Mouse (Mus musculus): ENCODE measurements around the gene Lacc1. TPM values are rescaled to one million over a fixed set of nuclear protein-coding genes. Genes with fewer than 3 reads are reported as not detected.
"Not testable (repeated sequence)": the region's sequence is repeated elsewhere in the genome, so short reads cannot be mapped to it uniquely, and the experiment has no call there.

Lacc1 gene
- polyA plus RNA-seq, 1 experiment from 2014 or later: 7.1 TPM

DNA sequence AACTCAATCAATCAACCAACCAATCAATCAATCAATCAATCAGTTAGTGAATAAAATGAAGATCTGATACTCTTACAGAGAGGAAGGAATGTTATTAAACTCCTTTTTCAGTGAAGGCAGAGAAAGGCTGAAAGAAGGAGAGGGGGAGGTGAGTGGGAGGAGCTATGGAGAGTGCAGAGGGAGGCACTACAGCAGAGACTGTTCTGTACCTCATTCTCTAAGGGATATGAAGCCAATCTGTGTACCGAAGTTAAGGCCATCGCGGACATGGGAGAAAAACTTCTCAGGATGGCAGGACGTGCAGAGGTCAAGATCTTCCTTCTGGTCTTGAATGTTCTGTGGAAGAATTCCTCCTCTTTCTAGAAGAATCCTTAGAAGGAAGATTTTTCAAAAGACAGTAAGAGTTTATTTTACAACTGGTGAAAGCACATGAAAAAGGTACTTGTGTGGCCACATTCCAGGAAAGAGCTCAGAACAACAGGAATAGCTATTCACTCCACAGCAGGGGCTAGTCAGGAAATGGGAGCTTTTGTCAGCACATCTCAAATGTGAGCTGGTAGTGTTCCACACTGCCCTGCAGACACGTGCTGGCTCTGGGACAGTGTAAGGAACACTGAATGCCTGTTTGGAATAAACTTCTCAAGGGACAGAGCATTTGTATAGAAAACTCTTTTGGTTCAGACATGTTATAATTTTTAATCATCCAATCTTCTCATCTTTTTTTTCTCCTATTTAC is 7.2 kb downstream of the Lacc1 start:
- H3K9me3 ChIP-seq (replicated peaks): no peaks in the 10 kb centered on the region
- WGBS (ENCODE audit: insufficient replicate concordance): 65% methylated on average over 5 of the region's 5 CpGs
- H3K4me2 ChIP-seq: no peak overlapping the region

GRCm38 (mm10) chr14:77024499-77024898 is 12.2 kb downstream of the Lacc1 start:
- Histone ChIP-seq H3K4me1 (no peaks in the 10 kb centered on the region), H3K9ac (no peak overlapping the region), H3K36me3 (no peaks in the 10 kb centered on the region), H3K27me3 (replicated peaks) (no peaks in the 10 kb centered on the region), H3K27ac (no peak overlapping the region), H3K4me2 (no peak overlapping the region), H3K9me3 (replicated peaks) (no peaks in the 10 kb centered on the region), H3K4me3 (no peak overlapping the region)
- WGBS (ENCODE audit: insufficient replicate concordance): 65% methylated on average over 3 of the region's 3 CpGs
- no peak for ATAC-seq

More for the DNA sequence above, 7.2 kb downstream of the Lacc1 start:
- H3K27ac ChIP-seq: no peak overlapping the region
- peaks cover 11% of the 10 kb centered on the region; the same call in 1 of the 2 replicates for H3K36me3 ChIP-seq
- no peaks in the 10 kb centered on the region for H3K27me3 ChIP-seq (replicated peaks)
- no peak for ATAC-seq
- H3K4me3 ChIP-seq: no peak overlapping the region
- H3K9ac ChIP-seq: no peak overlapping the region
- peaks cover 4% of the 10 kb centered on the region; the same call in 1 of the 2 replicates for H3K4me1 ChIP-seq

DNA sequence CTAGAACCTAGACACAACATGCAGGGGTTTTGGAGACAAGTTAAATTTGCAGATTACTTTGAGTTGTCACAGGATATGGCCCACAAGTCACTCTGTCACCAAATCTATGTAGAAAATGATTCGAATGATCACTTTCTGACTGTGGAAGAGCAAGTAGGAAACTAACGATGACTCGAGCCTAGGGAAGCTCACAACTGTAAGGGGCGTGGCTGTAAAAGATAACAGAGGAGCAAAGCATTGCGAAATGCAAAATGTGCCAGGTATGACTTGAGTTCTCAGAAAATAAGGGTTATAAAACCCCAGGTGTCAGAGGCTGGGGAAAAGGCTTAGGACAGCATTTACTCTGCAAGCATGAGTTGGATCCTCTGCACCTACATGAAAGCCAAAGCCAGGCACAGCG is 19.5 kb downstream of the Lacc1 start:
- no peaks in the 10 kb centered on the region for H3K9me3 ChIP-seq (replicated peaks)
- no peak overlapping the region for H3K9ac ChIP-seq
- no peaks in the 10 kb centered on the region for H3K36me3 ChIP-seq
- H3K27me3 ChIP-seq (replicated peaks): no peaks in the 10 kb centered on the region
- ATAC-seq: no peak
- H3K4me3 ChIP-seq: no peak overlapping the region
- peaks cover 13% of the 10 kb centered on the region; the same call in 1 of the 2 replicates for H3K4me1 ChIP-seq
- WGBS (ENCODE audit: insufficient replicate concordance): 45% methylated on average over 6 of the region's 6 CpGs
- H3K4me2 ChIP-seq: peak overlapping the region; percentile 43
- H3K27ac ChIP-seq: no peak overlapping the region

- H3K4me2 ChIP-seq: peak overlapping the region; percentile 43
- not testable (repeated sequence) for ATAC-seq
Measured at GRCm38 (mm10) chr14:77016783-77017182, 19.9 kb downstream of the Lacc1 start.

DNA sequence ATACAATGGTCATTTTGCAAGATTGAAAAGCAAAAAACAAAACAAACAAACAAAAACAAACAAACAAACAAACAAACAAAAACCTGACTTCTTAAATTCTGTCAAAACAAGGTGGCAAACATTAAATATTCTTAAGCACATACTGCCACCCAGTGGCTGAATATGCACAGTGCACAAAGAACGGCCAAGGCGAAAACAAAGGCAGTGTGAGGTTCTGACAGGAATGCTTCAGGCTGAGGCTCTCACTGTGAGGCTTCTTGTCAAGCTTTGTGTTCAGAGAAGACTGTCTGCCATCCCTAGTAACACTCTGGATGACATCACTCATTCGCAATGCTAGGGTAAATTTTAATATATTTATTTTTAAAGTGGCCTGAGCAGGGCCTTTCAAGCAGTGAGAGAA is 24.9 kb downstream of the Lacc1 start:
- ATAC-seq: no peak
- Histone ChIP-seq H3K4me3 (no peak overlapping the region), H3K27me3 (replicated peaks) (no peaks in the 10 kb centered on the region), H3K4me2 (no peak overlapping the region), H3K4me1 (peaks cover 5% of the 10 kb centered on the region; the same call in 1 of the 2 replicates), H3K36me3 (no peaks in the 10 kb centered on the region), H3K27ac (no peak overlapping the region), H3K9ac (no peak overlapping the region), H3K9me3 (replicated peaks) (no peaks in the 10 kb centered on the region)
- 4% methylated on average over 3 of the region's 3 CpGs for WGBS (ENCODE audit: insufficient replicate concordance)

More at GRCm38 (mm10) chr14:77016783-77017182, 19.9 kb downstream of the Lacc1 start:
- H3K27me3 ChIP-seq (replicated peaks); H3K27ac ChIP-seq; H3K4me3 ChIP-seq; H3K9me3 ChIP-seq (replicated peaks); H3K36me3 ChIP-seq; H3K9ac ChIP-seq: not testable (repeated sequence)
- WGBS (ENCODE audit: insufficient replicate concordance): 40% methylated on average over 12 of the region's 12 CpGs
- peaks cover 13% of the 10 kb centered on the region; the same call in 1 of the 2 replicates for H3K4me1 ChIP-seq

DNA sequence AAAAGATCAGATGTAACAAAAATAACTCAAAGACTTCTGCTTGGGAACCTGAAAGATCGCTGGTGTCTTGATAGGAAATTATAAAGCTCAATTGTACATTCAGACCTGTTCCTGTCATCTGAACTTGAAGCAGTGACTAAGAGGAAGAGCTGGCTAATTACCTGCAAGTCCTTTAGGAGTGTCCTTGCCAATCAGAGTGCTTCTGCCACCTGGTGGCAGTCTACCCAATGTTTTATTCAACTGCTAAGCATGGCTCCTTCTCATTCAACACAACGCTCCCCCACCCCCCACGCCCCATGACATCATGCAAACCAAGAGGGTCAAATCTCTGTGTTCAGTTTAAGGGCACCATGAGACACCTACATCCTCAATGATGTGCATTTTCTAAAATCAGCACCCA is 28.5 kb downstream of the Lacc1 start:
- Histone ChIP-seq H3K9ac (no peak overlapping the region), H3K27ac (no peak overlapping the region), H3K27me3 (replicated peaks) (no peaks in the 10 kb centered on the region), H3K4me2 (no peak overlapping the region), H3K9me3 (replicated peaks) (no peaks in the 10 kb centered on the region), H3K36me3 (no peaks in the 10 kb centered on the region), H3K4me1 (no peaks in the 10 kb centered on the region), H3K4me3 (no peak overlapping the region)
- no peak for ATAC-seq
- 14% methylated on average over 3 of the region's 3 CpGs for WGBS (ENCODE audit: insufficient replicate concordance)

DNA sequence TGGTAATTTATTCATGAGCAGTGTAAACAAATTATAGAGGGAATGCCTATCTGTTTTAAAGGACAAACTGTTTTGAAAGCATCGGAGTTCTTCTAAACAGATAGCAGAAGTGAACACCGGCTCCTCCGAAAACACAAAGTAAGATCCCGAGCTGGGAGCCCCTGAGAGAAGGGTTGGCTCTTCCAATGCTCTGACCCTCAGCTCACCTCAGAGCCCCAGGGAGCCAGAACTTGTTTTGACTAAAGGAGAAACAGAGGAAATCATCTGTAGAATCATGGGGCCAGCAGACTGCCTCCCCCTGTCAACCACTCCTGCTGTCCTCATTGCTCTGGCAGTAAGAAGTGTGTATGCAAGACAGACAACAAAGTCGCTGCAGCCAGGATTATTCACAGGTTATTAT is 31.1 kb downstream of the Lacc1 start:
- ATAC-seq: no peak
- no peak overlapping the region for H3K4me3 ChIP-seq
- H3K9ac ChIP-seq: no peak overlapping the region
- H3K36me3 ChIP-seq: no peaks in the 10 kb centered on the region
- H3K27ac ChIP-seq: no peak overlapping the region
- 75% methylated on average over 5 of the region's 5 CpGs for WGBS (ENCODE audit: insufficient replicate concordance)
- H3K27me3 ChIP-seq (replicated peaks): no peaks in the 10 kb centered on the region
- no peaks in the 10 kb centered on the region for H3K4me1 ChIP-seq
- no peaks in the 10 kb centered on the region for H3K9me3 ChIP-seq (replicated peaks)
- H3K4me2 ChIP-seq: no peak overlapping the region

GRCm38 (mm10) chr14:77004740-77005139 is 32.0 kb downstream of the Lacc1 start:
- no peaks in the 10 kb centered on the region for H3K36me3 ChIP-seq
- WGBS (ENCODE audit: insufficient replicate concordance): 63% methylated on average over 8 of the region's 8 CpGs
- no peak for ATAC-seq

DNA sequence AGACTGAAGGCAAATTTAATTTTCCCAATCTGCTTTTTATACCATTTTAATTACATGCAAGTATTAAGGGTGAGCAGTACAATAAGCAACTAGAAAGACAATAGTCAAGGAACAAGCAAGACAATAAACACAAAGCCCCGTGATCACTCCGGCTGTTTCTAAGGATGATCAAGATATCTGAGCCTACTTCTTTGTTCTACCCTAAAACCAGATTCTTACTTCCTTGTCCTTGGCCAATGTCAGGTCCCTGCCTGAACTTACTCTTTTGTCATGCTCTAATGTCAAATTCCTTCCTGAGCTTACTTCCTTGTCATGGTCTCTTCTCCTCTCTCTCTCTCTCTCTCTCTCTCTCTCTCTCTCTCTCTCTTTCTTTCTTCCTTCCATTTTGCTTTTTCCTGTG is 46.4 kb downstream of the Lacc1 start:
- not testable (repeated sequence) for ATAC-seq; H3K9ac ChIP-seq; H3K27me3 ChIP-seq (replicated peaks); H3K9me3 ChIP-seq (replicated peaks); H3K4me2 ChIP-seq; H3K4me1 ChIP-seq; H3K36me3 ChIP-seq; H3K4me3 ChIP-seq; H3K27ac ChIP-seq
- 56% methylated on average over 2 of the region's 2 CpGs for WGBS (ENCODE audit: insufficient replicate concordance)

More at GRCm38 (mm10) chr14:77004740-77005139, 32.0 kb downstream of the Lacc1 start:
- H3K9ac ChIP-seq: no peak overlapping the region
- no peak overlapping the region for H3K27ac ChIP-seq
- no peak overlapping the region for H3K4me2 ChIP-seq
- no peak overlapping the region for H3K4me3 ChIP-seq
- H3K4me1 ChIP-seq: no peaks in the 10 kb centered on the region
- no peaks in the 10 kb centered on the region for H3K9me3 ChIP-seq (replicated peaks)
- no peaks in the 10 kb centered on the region for H3K27me3 ChIP-seq (replicated peaks)

DNA sequence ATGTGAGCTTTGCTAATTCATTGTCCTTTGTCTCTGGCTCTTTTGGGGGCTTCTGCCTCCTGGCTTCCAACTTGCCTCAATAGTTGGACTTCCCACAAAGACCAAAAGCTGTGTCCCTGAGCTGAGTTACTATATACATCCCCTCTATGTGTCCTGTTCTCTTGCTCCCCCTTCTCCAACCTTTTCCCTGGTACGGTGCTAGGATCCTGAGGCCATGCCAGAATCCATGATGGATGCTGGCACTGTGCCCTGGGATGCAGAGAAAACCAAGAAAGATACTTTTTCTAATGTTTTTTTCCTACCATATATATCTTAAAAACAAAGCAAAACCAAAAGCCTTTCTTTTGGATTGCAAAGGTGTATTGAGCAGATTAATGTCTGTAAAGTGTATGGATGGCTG is 54.9 kb downstream of the Lacc1 start:
- H3K9me3 ChIP-seq (replicated peaks): no peaks in the 10 kb centered on the region
- ATAC-seq: no peak
- WGBS (ENCODE audit: insufficient replicate concordance): 70% methylated on average over 1 of the region's 1 CpGs
- H3K27me3 ChIP-seq (replicated peaks): no peaks in the 10 kb centered on the region
- H3K4me2 ChIP-seq: no peak overlapping the region
- H3K9ac ChIP-seq: no peak overlapping the region
- no peak overlapping the region for H3K4me3 ChIP-seq
- no peak overlapping the region for H3K27ac ChIP-seq
- H3K4me1 ChIP-seq: no peaks in the 10 kb centered on the region
- no peaks in the 10 kb centered on the region for H3K36me3 ChIP-seq

GRCm38 (mm10) chr14:76981176-76981575 is 55.5 kb downstream of the Lacc1 start:
- WGBS (ENCODE audit: insufficient replicate concordance): 80% methylated on average over 4 of the region's 4 CpGs
- no peak for ATAC-seq
- Histone ChIP-seq H3K9me3 (replicated peaks) (no peaks in the 10 kb centered on the region), H3K4me2 (no peak overlapping the region), H3K27ac (no peak overlapping the region), H3K4me1 (no peaks in the 10 kb centered on the region), H3K27me3 (replicated peaks) (no peaks in the 10 kb centered on the region), H3K9ac (no peak overlapping the region), H3K4me3 (no peak overlapping the region), H3K36me3 (no peaks in the 10 kb centered on the region)

GRCm38 (mm10) chr14:76979569-76979968 is 57.1 kb downstream of the Lacc1 start:
- H3K4me3 ChIP-seq: no peak overlapping the region
- H3K27me3 ChIP-seq (replicated peaks): no peaks in the 10 kb centered on the region
- WGBS (ENCODE audit: insufficient replicate concordance): 62% methylated on average over 9 of the region's 9 CpGs
- no peak overlapping the region for H3K4me2 ChIP-seq
- no peaks in the 10 kb centered on the region for H3K9me3 ChIP-seq (replicated peaks)
- no peaks in the 10 kb centered on the region for H3K4me1 ChIP-seq
- H3K36me3 ChIP-seq: no peaks in the 10 kb centered on the region
- no peak overlapping the region for H3K27ac ChIP-seq
- no peak for ATAC-seq
- H3K9ac ChIP-seq: no peak overlapping the region
